Mouse (Mus musculus): ENCODE data around the gene Nup93. TPM values are rescaled to one million over a fixed set of nuclear protein-coding genes. Genes with fewer than 3 reads are reported as not detected.
A peak's percentile ranks its signal among the peaks of the same experiment; 100 is the strongest.

Gene Nup93
- polyA plus RNA-seq, 1 experiment from 2014 or later: 60.9 TPM

DNA sequence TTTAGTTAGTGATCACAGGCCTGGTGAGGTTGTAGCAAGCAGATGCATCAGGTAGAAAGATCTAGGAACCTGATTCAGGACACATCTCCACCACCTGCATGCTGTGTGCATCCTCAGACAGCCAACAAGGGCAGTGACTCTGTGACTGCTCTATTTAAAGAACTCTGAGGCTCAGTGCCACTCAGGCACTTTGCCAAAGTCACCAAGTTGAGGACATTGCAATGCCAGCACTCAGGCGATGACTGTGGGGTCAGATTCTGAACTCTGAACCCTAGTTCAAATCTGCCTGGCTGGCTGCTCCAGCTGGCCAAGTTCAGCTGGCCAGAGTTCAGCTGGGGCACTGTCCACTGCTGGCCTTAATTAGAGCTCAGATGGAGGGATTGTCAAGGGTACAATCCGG is 149.5 kb downstream of the Nup93 start:
- no peaks in the 10 kb centered on the region for H3K27me3 ChIP-seq (replicated peaks; ENCODE audit: control insufficient read depth, insufficient read depth, low read length)
- no peak for ATAC-seq (ENCODE audit: low read depth)
- no peak overlapping the region for H3K4me2 ChIP-seq (ENCODE audit: low read depth, low read length)
- H3K27ac ChIP-seq (replicated peaks; ENCODE audit: low read depth, low read length): no peak overlapping the region
- H3K4me3 ChIP-seq (ENCODE audit: low read depth, low read length): no peak overlapping the region
- no peaks in the 10 kb centered on the region for H3K9me3 ChIP-seq (ENCODE audit: control insufficient read depth, low read length)
- H3K4me1 ChIP-seq (ENCODE audit: control insufficient read depth, insufficient read depth, low read length): no peaks in the 10 kb centered on the region
- WGBS: 60% methylated on average over 2 of the region's 2 CpGs
- DNase-seq (ENCODE audit: low spot score): no peak
- H3K9ac ChIP-seq (ENCODE audit: low read depth, low read length): no peak overlapping the region
- H3K36me3 ChIP-seq (ENCODE audit: control insufficient read depth, insufficient read depth, low read length): no peaks in the 10 kb centered on the region

GRCm38 (mm10) chr8:94364686-94365312 is 150.4 kb downstream of the Nup93 start:
- 85% methylated on average over 6 of the region's 6 CpGs for WGBS

DNA sequence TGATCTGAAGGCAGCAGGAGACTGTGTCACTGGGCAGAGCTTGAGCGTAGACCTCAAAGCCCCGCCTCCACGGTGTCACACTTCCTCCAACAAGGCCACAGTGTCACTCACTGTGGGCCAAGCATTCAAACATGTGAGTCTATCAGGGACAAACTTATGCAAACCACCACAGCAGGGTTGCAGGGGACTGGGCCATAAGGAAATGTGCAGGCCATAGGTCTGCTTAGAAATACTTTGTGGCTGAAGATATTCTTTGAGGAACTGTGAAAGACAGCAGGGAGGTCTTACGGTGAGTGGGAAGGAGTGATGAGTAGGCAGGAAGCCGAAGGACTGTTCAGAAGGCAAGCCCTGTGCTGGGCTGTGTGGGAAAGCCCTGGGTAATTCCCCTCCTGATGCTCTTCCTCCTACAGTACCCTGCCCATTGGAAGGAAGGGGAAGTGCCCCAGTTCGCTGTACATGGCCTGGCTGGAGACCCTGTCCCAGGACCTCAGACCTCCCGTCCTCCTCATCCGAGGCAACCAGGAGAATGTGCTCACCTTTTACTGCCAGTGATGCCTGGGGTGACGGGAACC is 151.1 kb downstream of the Nup93 start:
- no peaks in the 10 kb centered on the region for H3K4me1 ChIP-seq (ENCODE audit: control insufficient read depth, insufficient read depth, low read length)
- no peak overlapping the region for H3K4me3 ChIP-seq (ENCODE audit: low read depth, low read length)
- H3K9ac ChIP-seq (ENCODE audit: low read depth, low read length): no peak overlapping the region
- ATAC-seq (ENCODE audit: low read depth): no peak
- 88% methylated on average over 9 of the region's 9 CpGs for WGBS
- H3K36me3 ChIP-seq (ENCODE audit: control insufficient read depth, insufficient read depth, low read length): no peaks in the 10 kb centered on the region
- no peak overlapping the region for H3K27ac ChIP-seq (replicated peaks; ENCODE audit: low read depth, low read length)
- H3K4me2 ChIP-seq (ENCODE audit: low read depth, low read length): no peak overlapping the region
- DNase-seq (ENCODE audit: low spot score): no peak
- no peaks in the 10 kb centered on the region for H3K27me3 ChIP-seq (replicated peaks; ENCODE audit: control insufficient read depth, insufficient read depth, low read length)
- no peaks in the 10 kb centered on the region for H3K9me3 ChIP-seq (ENCODE audit: control insufficient read depth, low read length)

More at GRCm38 (mm10) chr8:94364686-94365312, 150.4 kb downstream of the Nup93 start:
- no peaks in the 10 kb centered on the region for H3K36me3 ChIP-seq (ENCODE audit: control insufficient read depth, insufficient read depth, low read length)
- no peak overlapping the region for H3K4me3 ChIP-seq (ENCODE audit: low read depth, low read length)
- no peaks in the 10 kb centered on the region for H3K27me3 ChIP-seq (replicated peaks; ENCODE audit: control insufficient read depth, insufficient read depth, low read length)
- H3K9ac ChIP-seq (ENCODE audit: low read depth, low read length): no peak overlapping the region
- H3K4me2 ChIP-seq (ENCODE audit: low read depth, low read length): no peak overlapping the region
- no peak overlapping the region for H3K27ac ChIP-seq (replicated peaks; ENCODE audit: low read depth, low read length)
- H3K4me1 ChIP-seq (ENCODE audit: control insufficient read depth, insufficient read depth, low read length): no peaks in the 10 kb centered on the region
- DNase-seq (ENCODE audit: low spot score): no peak
- H3K9me3 ChIP-seq (ENCODE audit: control insufficient read depth, low read length): no peaks in the 10 kb centered on the region
- no peak for ATAC-seq (ENCODE audit: low read depth)

MicroRNAs within 50 kb of the gene (microRNA counts, 519-probe panel; counts per million panel counts)
- 2,652 counts per million, percentile 56 among the panel's probes with 10 or more counts for microRNA mmu-miR-138

Small RNA genes lying within 50 kb of the gene (microRNA-seq; reads per million reads assigned to microRNA genes)
- 107 reads per million, percentile 52 among the genes with 10 or more reads in this experiment for gene Mir138-2 (ENCODE audit: borderline number of aligned reads)

Other genes starting within 250 kb of the Nup93 start
- gene Amfr, start 201.7 kb upstream of the Nup93 start, polyA plus RNA-seq (2014; fragmentation: Nextera tagmentation; extraction: Ambion mirVana): 53.8 and 57.7 TPM in 2 replicates
- gene Nudt21, start 177.5 kb upstream of the Nup93 start, polyA plus RNA-seq (2014; fragmentation: Nextera tagmentation; extraction: Ambion mirVana): 107 and 113 TPM in 2 replicates
- 13.0 and 16.0 TPM in 2 replicates for gene Ogfod1, start 177.4 kb upstream of the Nup93 start, polyA plus RNA-seq (2014; fragmentation: Nextera tagmentation; extraction: Ambion mirVana)
- 13.6 and 13.9 TPM in 2 replicates for gene Bbs2, start 115.6 kb upstream of the Nup93 start, polyA plus RNA-seq (2014; fragmentation: Nextera tagmentation; extraction: Ambion mirVana)
- gene Mt4, start 77.4 kb upstream of the Nup93 start, polyA plus RNA-seq (2014; fragmentation: Nextera tagmentation; extraction: Ambion mirVana): 1.4 TPM in 1 of 2 replicates, not detected in the other
- gene Mt3, start 62.0 kb upstream of the Nup93 start, polyA plus RNA-seq (2014; fragmentation: Nextera tagmentation; extraction: Ambion mirVana): 10.8 and 14.1 TPM in 2 replicates
- 57.5 and 60.3 TPM in 2 replicates for gene Mt2, start 41.9 kb upstream of the Nup93 start, polyA plus RNA-seq (2014; fragmentation: Nextera tagmentation; extraction: Ambion mirVana)
- 167 and 193 TPM in 2 replicates for gene Mt1, start 35.5 kb upstream of the Nup93 start, polyA plus RNA-seq (2014; fragmentation: Nextera tagmentation; extraction: Ambion mirVana)
- gene Slc12a3, start 114.6 kb downstream of the Nup93 start, polyA plus RNA-seq (2014; fragmentation: Nextera tagmentation; extraction: Ambion mirVana): 0.29 TPM in 1 of 2 replicates, not detected in the other
- 93.8 and 107 TPM in 2 replicates for gene Herpud1, start 171.9 kb downstream of the Nup93 start, polyA plus RNA-seq (2014; fragmentation: Nextera tagmentation; extraction: Ambion mirVana)
- gene Nlrc5, start 219.8 kb downstream of the Nup93 start, polyA plus RNA-seq (2014; fragmentation: Nextera tagmentation; extraction: Ambion mirVana): 0.39 and 0.42 TPM in 2 replicates

All from embryonic facial prominence, embryonic 14.5 days (tissue).